10 mouse cellular contexts compared by ENCODE assay signal in genomic region chr8:11788252-11788651, GRCm38 (mm10). TPM values are rescaled to one million over a fixed set of nuclear protein-coding genes. Genes with fewer than 3 reads are reported as not detected.
DNase-seq lines count a peak whose midpoint lies in the region; ATAC-seq lines count a peak whose summit lies in the region.
"Had no signal": no experiment of that assay in that cellular context is flagged by ENCODE, and none has a peak within 500 bp of the region (broad histone marks: within the 10 kb centered on the region; RNA-seq: fewer than 3 reads in every experiment).

No protein-coding gene starts in this region.

- no peak overlapping the region for H3K4me2 ChIP-seq in heart, embryonic 11.5 days
- no peak overlapping the region for H3K4me2 ChIP-seq in kidney, embryonic 16.5 days (replicated peaks; ENCODE audit: low read depth, low read length)
- H3K4me2 ChIP-seq: heart, embryonic 15.5 days; midbrain, embryonic 12.5 days had no signal

- no peaks in the 10 kb centered on the region for H3K27me3 ChIP-seq in heart, embryonic 11.5 days (ENCODE audit: control insufficient read depth, insufficient read depth, low read length)
- no peaks in the 10 kb centered on the region for H3K27me3 ChIP-seq in kidney, embryonic 16.5 days (ENCODE audit: insufficient read depth, low read length)
- H3K27me3 ChIP-seq: heart, embryonic 15.5 days; midbrain, embryonic 12.5 days had no signal

- DNase-seq in heart, postnatal 10 days, result peak; percentile 65 to 76
- DNase-seq in urinary bladder, adult 18-20 months (ENCODE audit: low spot score in 2 of 2), result peak; percentile 48 to 63
- no peak for DNase-seq in urinary bladder, adult 2 months (ENCODE audit: low spot score)
- peak; percentile 80 for DNase-seq in cerebellum, adult 9-11 months
- peak; percentile 15 to 37 for DNase-seq in thymus, postnatal 36 days

- H3K4me1 ChIP-seq in heart, embryonic 11.5 days (ENCODE audit: control insufficient read depth, insufficient read depth, low read length), result peaks cover 17% of the 10 kb centered on the region
- H3K4me1 ChIP-seq in kidney, embryonic 16.5 days (ENCODE audit: insufficient read depth, low read length), result no peaks in the 10 kb centered on the region
- H3K4me1 ChIP-seq: midbrain, embryonic 12.5 days had no signal

- 62% methylated on average over 8 of the region's 8 CpGs for WGBS in heart, embryonic 11.5 days (ENCODE audit: insufficient replicate concordance)
- 28% methylated on average over 8 of the region's 8 CpGs for WGBS in kidney, embryonic 16.5 days

- no peak overlapping the region for H3K27ac ChIP-seq in heart, embryonic 11.5 days (ENCODE audit: low read depth, low read length)
- no peak overlapping the region for H3K27ac ChIP-seq in kidney, embryonic 16.5 days (ENCODE audit: low read length)
- H3K27ac ChIP-seq: heart, embryonic 15.5 days; midbrain, embryonic 12.5 days had no signal

- no peak for ATAC-seq in heart, embryonic 11.5 days (replicated peaks; ENCODE audit: insufficient number of reproducible peaks, low FRiP score, low TSS enrichment)
- peak; percentile 46; the same call in 1 of the 2 replicates for ATAC-seq in kidney, embryonic 16.5 days (ENCODE audit: low FRiP score, low TSS enrichment)
- ATAC-seq in megakaryocyte-erythroid progenitor cell, adult 5-6 weeks (replicated peaks; ENCODE audit: low FRiP score, low TSS enrichment, poor library complexity, severe bottlenecking), result no peak

- no peak overlapping the region for H3K9ac ChIP-seq in heart, embryonic 11.5 days (ENCODE audit: low read depth, low read length)
- H3K9ac ChIP-seq in kidney, embryonic 16.5 days (replicated peaks; ENCODE audit: low read length), result no peak overlapping the region
- H3K9ac ChIP-seq: heart, embryonic 15.5 days; midbrain, embryonic 12.5 days had no signal

- H3K9me3 ChIP-seq in heart, embryonic 11.5 days (replicated peaks; ENCODE audit: control insufficient read depth, low read length), result no peaks in the 10 kb centered on the region
- H3K9me3 ChIP-seq in kidney, embryonic 16.5 days (ENCODE audit: low read length), result no peaks in the 10 kb centered on the region
- H3K9me3 ChIP-seq: heart, embryonic 15.5 days; midbrain, embryonic 12.5 days had no signal

- intact Hi-C loops in heart, postnatal 10 days (cut with DNase I), result loop anchor here (2.0 kb wide), 1 partner anchor 29 kb away; no protein-coding TSS in a partner anchor

- peaks cover 12% of the 10 kb centered on the region for H3K36me3 ChIP-seq in heart, embryonic 11.5 days (ENCODE audit: control insufficient read depth, insufficient read depth, low read length)
- peaks cover 26% of the 10 kb centered on the region for H3K36me3 ChIP-seq in kidney, embryonic 16.5 days (ENCODE audit: insufficient read depth, low read length)

- no peak overlapping the region for H3K4me3 ChIP-seq in heart, embryonic 11.5 days (ENCODE audit: low read depth, low read length)
- H3K4me3 ChIP-seq in kidney, embryonic 16.5 days (ENCODE audit: low read length), result no peak overlapping the region
- H3K4me3 ChIP-seq: heart, embryonic 15.5 days; midbrain, embryonic 12.5 days had no signal

RNA-seq across cellular contexts. Expression of gene Tex29, which starts 52.0 kb away (rescaled TPM):
- not detected for total RNA-seq in heart, postnatal 10 days (2021)
- 0.63 TPM in 1 of 2 replicates, not detected in the other for polyA plus RNA-seq in heart, embryonic 11.5 days (2014; fragmentation: Nextera tagmentation; extraction: Ambion mirVana)
- 0.09 TPM in 1 of 2 replicates, not detected in the other for polyA plus RNA-seq in urinary bladder, adult 2 months (2012; rRNA removed)
- 0.37 and 0.63 TPM in 2 replicates for polyA plus RNA-seq in kidney, embryonic 16.5 days (2015; fragmentation: Nextera tagmentation; extraction: Ambion mirVana)
- not detected in 2 replicates for total RNA-seq in megakaryocyte-erythroid progenitor cell, adult 5-6 weeks (2014; fragmentation: Nextera tagmentation)
- not detected in 2 replicates for total RNA-seq in megakaryocyte-erythroid progenitor cell, adult 5-6 weeks (2017)
